In the genomic region with DNA sequence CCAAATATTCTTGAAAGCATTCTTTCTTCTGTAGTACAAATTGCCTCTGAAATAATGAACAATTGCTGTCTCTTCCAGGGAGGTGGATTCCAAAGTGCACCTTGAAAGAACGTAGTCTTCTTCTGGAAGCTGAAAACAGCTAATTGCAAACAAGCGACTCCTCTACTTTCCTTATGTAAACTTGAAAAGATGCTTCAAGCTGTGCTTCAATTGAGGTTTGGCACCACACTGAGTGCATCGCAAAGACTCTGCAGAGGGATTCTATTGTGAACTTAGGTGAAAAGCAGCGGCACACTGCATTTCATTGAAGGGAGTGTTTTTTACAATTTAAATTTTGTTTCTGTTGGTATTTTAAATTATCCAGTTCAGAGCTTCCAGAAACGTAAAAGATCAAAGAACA, we compare ENCODE assay signal across 8 mouse cellular contexts. TPM values are rescaled to one million over a fixed set of nuclear protein-coding genes. Genes with fewer than 3 reads are reported as not detected.
DNase-seq lines count a peak whose midpoint lies in the region; ATAC-seq lines count a peak whose summit lies in the region.

No protein-coding gene starts in this region.

- H3K36me3 ChIP-seq in heart, embryonic 13.5 days: no peaks in the 10 kb centered on the region
- no peaks in the 10 kb centered on the region for H3K36me3 ChIP-seq in hindbrain, embryonic 14.5 days (replicated peaks; ENCODE audit: control insufficient read depth, insufficient read depth)
- H3K36me3 ChIP-seq in midbrain, embryonic 14.5 days (ENCODE audit: control insufficient read depth, insufficient read depth, low read length): no peaks in the 10 kb centered on the region

- H3K9ac ChIP-seq in heart, embryonic 13.5 days: peak overlapping the region; percentile 48
- peak overlapping the region; percentile 65; the same call in 1 of the 2 replicates for H3K9ac ChIP-seq in hindbrain, embryonic 14.5 days
- H3K9ac ChIP-seq in midbrain, embryonic 14.5 days (replicated peaks; ENCODE audit: low read length): no peak overlapping the region; the same call in 1 of the 2 replicates

- H3K4me3 ChIP-seq in heart, embryonic 13.5 days: peak overlapping the region; percentile 85
- peak overlapping the region; percentile 72 for H3K4me3 ChIP-seq in hindbrain, embryonic 14.5 days (replicated peaks; ENCODE audit: low read length)
- H3K4me3 ChIP-seq in midbrain, embryonic 14.5 days (replicated peaks; ENCODE audit: low read depth, low read length): peak overlapping the region; percentile 57

- peaks cover 6% of the 10 kb centered on the region; the same call in 1 of the 2 replicates for H3K27me3 ChIP-seq in heart, embryonic 13.5 days (replicated peaks)
- no peaks in the 10 kb centered on the region for H3K27me3 ChIP-seq in hindbrain, embryonic 14.5 days (ENCODE audit: control insufficient read depth, insufficient read depth, low read length)
- no peaks in the 10 kb centered on the region for H3K27me3 ChIP-seq in midbrain, embryonic 14.5 days (ENCODE audit: control insufficient read depth, insufficient read depth, low read length)

- intact Hi-C loops in heart, postnatal 10 days (cut with DNase I): no loop called here

- DNase-seq in heart, postnatal 10 days: no peak
- peak; percentile 95 for DNase-seq in R1 (ENCODE audit: low read depth, low spot score)
- peak; percentile 38 for DNase-seq in hindbrain, embryonic 14.5 days (ENCODE audit: low spot score)
- DNase-seq in midbrain, embryonic 14.5 days: peak; percentile 59
- no peak for DNase-seq in left cerebral cortex, adult 11 months (ENCODE audit: low spot score)
- no peak for DNase-seq in right cerebral cortex, postnatal 36 days (ENCODE audit: low spot score in 2 of 2)
- DNase-seq in right cerebral cortex, adult 18-20 months: no peak

- H3K27ac ChIP-seq in heart, embryonic 13.5 days (replicated peaks): no peak overlapping the region
- H3K27ac ChIP-seq in hindbrain, embryonic 14.5 days: no peak overlapping the region
- H3K27ac ChIP-seq in midbrain, embryonic 14.5 days (replicated peaks; ENCODE audit: low read depth, low read length): 0 out of 2 replicates have a peak overlapping the region, but pooled peaks have one; percentile 5

- peaks cover 17% of the 10 kb centered on the region for H3K4me1 ChIP-seq in heart, embryonic 13.5 days
- H3K4me1 ChIP-seq in hindbrain, embryonic 14.5 days (replicated peaks; ENCODE audit: control insufficient read depth, insufficient read depth, low read length): peaks cover 13% of the 10 kb centered on the region; the same call in 1 of the 2 replicates
- H3K4me1 ChIP-seq in midbrain, embryonic 14.5 days (ENCODE audit: control insufficient read depth, insufficient read depth, low read length): peaks cover 15% of the 10 kb centered on the region

- 14% methylated on average over 5 of the region's 5 CpGs for WGBS in heart, embryonic 13.5 days
- 1% methylated on average over 5 of the region's 5 CpGs for WGBS in hindbrain, embryonic 14.5 days
- 2% methylated on average over 5 of the region's 5 CpGs for WGBS in midbrain, embryonic 14.5 days

- no peak for ATAC-seq in heart, embryonic 13.5 days (ENCODE audit: extremely low read depth, insufficient number of reproducible peaks, low FRiP score, low TSS enrichment)
- no peak for ATAC-seq in hindbrain, embryonic 14.5 days (ENCODE audit: low FRiP score)
- ATAC-seq in midbrain, embryonic 14.5 days (ENCODE audit: low FRiP score, low TSS enrichment): no peak

- no peaks in the 10 kb centered on the region for H3K9me3 ChIP-seq in heart, embryonic 13.5 days
- no peaks in the 10 kb centered on the region for H3K9me3 ChIP-seq in hindbrain, embryonic 14.5 days (ENCODE audit: control insufficient read depth, low read length)
- H3K9me3 ChIP-seq in midbrain, embryonic 14.5 days (ENCODE audit: control insufficient read depth, low read length): no peaks in the 10 kb centered on the region

- peak overlapping the region; percentile 85 for H3K4me2 ChIP-seq in heart, embryonic 13.5 days
- peak overlapping the region; percentile 73 for H3K4me2 ChIP-seq in hindbrain, embryonic 14.5 days (replicated peaks)
- peak overlapping the region; percentile 73 for H3K4me2 ChIP-seq in midbrain, embryonic 14.5 days (ENCODE audit: low read length)

RNA-seq across cellular contexts. Expression of a gene that starts 0.9 kb away (rescaled TPM):
- 6.6 and 6.9 TPM in 2 replicates for polyA plus RNA-seq in heart, embryonic 13.5 days (2015; fragmentation: Nextera tagmentation; extraction: Ambion mirVana)
- 10 to 100 TPM; 10.8 to 11.8 TPM for total RNA-seq in heart, postnatal 10 days (2021)
- 9.6 and 11.4 TPM in 2 replicates for polyA plus RNA-seq in hindbrain, embryonic 14.5 days (2014; fragmentation: Nextera tagmentation; extraction: Ambion mirVana)
- 24.4 and 28.7 TPM in 2 replicates for polyA plus RNA-seq in midbrain, embryonic 14.5 days (2014; fragmentation: Nextera tagmentation; extraction: Ambion mirVana)

Comparison
In these comparisons a context has a peak if more than half of its experiments do, and no peak if none do; other contexts are left out.
1. DNase-seq: peak in R1 (single experiment), hindbrain, embryonic 14.5 days (single experiment) and midbrain, embryonic 14.5 days (single experiment); none in heart, postnatal 10 days (0 of 2), left cerebral cortex, adult 11 months (single experiment), right cerebral cortex, postnatal 36 days (0 of 2) and right cerebral cortex, adult 18-20 months (single experiment).
2. Peak in every context shown above with its lines, with median percentiles within 50 percentile points of each other: H3K4me2 ChIP-seq and H3K4me3 ChIP-seq.